Mouse (Mus musculus) kidney, postnatal 0 days (tissue): ENCODE data around the gene Il9r. TPM values are rescaled to one million over a fixed set of nuclear protein-coding genes. Genes with fewer than 3 reads are reported as not detected.

Source experiments
- ATAC-seq: fragments of 200-750 bp; cut with Nextera tagmentation; replicated peaks from 2 replicates; pipeline ENCODE4 v1.8.0; 2017; ENCODE audit warnings: low read depth, moderate number of reproducible peaks, moderate TSS enrichment, moderate library complexity; ENCODE audit not compliant: low FRiP score
- DNase-seq: peaks from one replicate; pipeline ENCODE4 v3.0.0-alpha.2; 2016; ENCODE audit warnings: low spot score
- H3K27ac ChIP-seq: fragments of 300-500 bp; sonication (generic); 2 replicates; pipeline ENCODE4 v1.5.1; 2014; ENCODE audit warnings: mild to moderate bottlenecking
- H3K27me3 ChIP-seq: fragments of 300-500 bp; sonication (generic); 2 replicates; pipeline ENCODE4 v1.6.1; 2014; ENCODE audit warnings: low read length, mixed read lengths; ENCODE audit not compliant: insufficient read depth
- H3K36me3 ChIP-seq: fragments of 300-500 bp; sonication (generic); 2 replicates; pipeline ENCODE4 v1.6.1; 2014; ENCODE audit warnings: low read length, mixed read lengths; ENCODE audit not compliant: insufficient read depth
- H3K4me1 ChIP-seq: fragments of 300-500 bp; sonication (generic); replicated peaks from 2 replicates; pipeline ENCODE4 v1.6.1; 2014; ENCODE audit warnings: antibody characterized with exemption, low read length, mixed read lengths; ENCODE audit not compliant: insufficient read depth
- H3K4me2 ChIP-seq: fragments of 300-500 bp; sonication (generic); 2 replicates; pipeline ENCODE4 v1.6.1; 2014; ENCODE audit warnings: mild to moderate bottlenecking, low read length, moderate library complexity, mixed read lengths
- H3K4me3 ChIP-seq: fragments of 300-500 bp; sonication (generic); replicated peaks from 2 replicates; pipeline ENCODE4 v1.5.1; 2014; ENCODE audit warnings: low read depth, low read length
- H3K9ac ChIP-seq: fragments of 300-500 bp; sonication (generic); 2 replicates; pipeline ENCODE4 v1.6.1; 2014; ENCODE audit warnings: low read depth, low read length
- H3K9me3 ChIP-seq: fragments of 300-500 bp; sonication (generic); replicated peaks from 2 replicates; pipeline ENCODE4 v1.6.1; 2016; ENCODE audit warnings: low read length, inconsistent platforms, mixed read lengths
- CTCF ChIP-seq: IDR thresholded peaks from 2 replicates; pipeline ENCODE4 v1.5.1; 2016; ENCODE audit warnings: antibody characterized with exemption, low read depth, mild to moderate bottlenecking, moderate library complexity
- WGBS: fragments of 180-500 bp; shearing (Covaris S2); extraction: QIAGEN DNeasy Blood & Tissue Kit; methylation state at CpG from one replicate; pipeline ENCODE4 v1.1.7; 2014; 5-methylcytosine and 5-hydroxymethylcytosine counted together
- polyA plus RNA-seq: library from polyadenylated mRNA; unstranded; fragments of >200 nt; fragmentation: Nextera tagmentation; extraction: Ambion mirVana; gene quantifications from 2 replicates; pipeline ENCODE4 v1.2.1, GENCODE M21; 2015

The Il9r gene
- polyA plus RNA-seq, 1 experiment from 2014 or later: not detected

GRCm38 (mm10) chr11:32142771-32143170 lies 57.3 kb downstream of the Il9r start:
- Histone ChIP-seq H3K4me3 (no peak overlapping the region), H3K36me3 (no peaks in the 10 kb centered on the region), H3K9me3 (no peaks in the 10 kb centered on the region), H3K27me3 (no peaks in the 10 kb centered on the region), H3K4me1 (0 out of 2 replicates have a peak, but pooled peaks cover 6% of the 10 kb centered on the region), H3K9ac (no peak overlapping the region), H3K27ac (no peak overlapping the region), H3K4me2 (no peak overlapping the region)
- no peak for TF ChIP-seq CTCF
- no peak for ATAC-seq
- WGBS: 75% methylated on average over 5 of the region's 5 CpGs
- DNase-seq: no peak

- H3K27me3 ChIP-seq: no peaks in the 10 kb centered on the region
- H3K27ac ChIP-seq: no peak overlapping the region
- 0 out of 2 replicates have a peak, but pooled peaks cover 6% of the 10 kb centered on the region for H3K4me1 ChIP-seq
- DNase-seq: no peak
- ATAC-seq: no peak
- no peak overlapping the region for H3K4me3 ChIP-seq
- no peak overlapping the region for H3K9ac ChIP-seq
- H3K9me3 ChIP-seq: no peaks in the 10 kb centered on the region
- no peak overlapping the region for H3K4me2 ChIP-seq
- no peak for TF ChIP-seq CTCF
- WGBS: 56% methylated on average over 15 of the region's 15 CpGs
- H3K36me3 ChIP-seq: no peaks in the 10 kb centered on the region
Measured at GRCm38 (mm10) chr11:32141627-32142586, 58.2 kb downstream of the Il9r start.

- Histone ChIP-seq H3K4me2 (no peak overlapping the region), H3K36me3 (no peaks in the 10 kb centered on the region), H3K9ac (no peak overlapping the region), H3K27ac (no peak overlapping the region), H3K27me3 (no peaks in the 10 kb centered on the region), H3K4me1 (0 out of 2 replicates have a peak, but pooled peaks cover 6% of the 10 kb centered on the region), H3K9me3 (no peaks in the 10 kb centered on the region), H3K4me3 (no peak overlapping the region)
- ATAC-seq: no peak
- DNase-seq: peak; percentile 65
- TF ChIP-seq CTCF: peak; percentile 88
- 14% methylated on average over 2 of the region's 2 CpGs for WGBS
Measured at GRCm38 (mm10) chr11:32141034-32141433, 59.0 kb downstream of the Il9r start.

GRCm38 (mm10) chr11:32139528-32139961 lies 60.5 kb downstream of the Il9r start:
- no peak overlapping the region for H3K9ac ChIP-seq
- H3K4me2 ChIP-seq: no peak overlapping the region
- H3K36me3 ChIP-seq: no peaks in the 10 kb centered on the region
- no peak overlapping the region for H3K27ac ChIP-seq
- no peaks in the 10 kb centered on the region for H3K9me3 ChIP-seq
- no peaks in the 10 kb centered on the region for H3K27me3 ChIP-seq
- H3K4me1 ChIP-seq: 0 out of 2 replicates have a peak, but pooled peaks cover 6% of the 10 kb centered on the region
- WGBS: 77% methylated on average over 6 of the region's 6 CpGs
- TF ChIP-seq CTCF: no peak
- no peak overlapping the region for H3K4me3 ChIP-seq
- no peak for ATAC-seq
- no peak for DNase-seq

GRCm38 (mm10) chr11:32138614-32138964 lies 61.5 kb downstream of the Il9r start:
- Histone ChIP-seq H3K27ac (peak overlapping the region; percentile 79; the same call in 1 of the 2 replicates), H3K4me3 (no peak overlapping the region), H3K9ac (no peak overlapping the region), H3K36me3 (no peaks in the 10 kb centered on the region), H3K4me2 (peak overlapping the region; percentile 27; the same call in 1 of the 2 replicates), H3K4me1 (0 out of 2 replicates have a peak, but pooled peaks cover 6% of the 10 kb centered on the region), H3K9me3 (no peaks in the 10 kb centered on the region), H3K27me3 (no peaks in the 10 kb centered on the region)
- 33% methylated on average over 9 of the region's 9 CpGs for WGBS
- DNase-seq: peak; percentile 44
- peak; percentile 69; the same call in 1 of the 2 replicates for ATAC-seq
- no peak for TF ChIP-seq CTCF

GRCm38 (mm10) chr11:32137719-32138613 lies 62.1 kb downstream of the Il9r start:
- Histone ChIP-seq H3K36me3 (no peaks in the 10 kb centered on the region), H3K4me2 (peak overlapping the region; percentile 27; the same call in 1 of the 2 replicates), H3K9ac (no peak overlapping the region), H3K9me3 (no peaks in the 10 kb centered on the region), H3K27me3 (no peaks in the 10 kb centered on the region), H3K4me1 (0 out of 2 replicates have a peak, but pooled peaks cover 6% of the 10 kb centered on the region), H3K27ac (peak overlapping the region; percentile 79), H3K4me3 (no peak overlapping the region)
- no peak for TF ChIP-seq CTCF
- ATAC-seq (peak; percentile 65; the same call in 1 of the 2 replicates), DNase-seq (peak; percentile 41)
- 24% methylated on average over 15 of the region's 15 CpGs for WGBS

Other genes with a start within 250 kb of the Il9r start
- gene 4930524B15Rik, start 234.7 kb downstream of the Il9r start, polyA plus RNA-seq: 0.10 and 0.18 TPM in 2 replicates
- 7.2 and 9.2 TPM in 2 replicates for gene Nsg2, start 199.8 kb downstream of the Il9r start, polyA plus RNA-seq
- 49.5 and 49.6 TPM in 2 replicates for gene Snrnp25, start 5.1 kb upstream of the Il9r start, polyA plus RNA-seq
- 49.3 and 55.0 TPM in 2 replicates for gene Rhbdf1, start 22.0 kb upstream of the Il9r start, polyA plus RNA-seq
- 31.6 and 33.0 TPM in 2 replicates for gene Mpg, start 26.2 kb upstream of the Il9r start, polyA plus RNA-seq
- gene Nprl3, start 67.4 kb upstream of the Il9r start, polyA plus RNA-seq: 36.9 and 44.2 TPM in 2 replicates
- 0.36 and 0.43 TPM in 2 replicates for gene Hba-x, start 76.1 kb upstream of the Il9r start, polyA plus RNA-seq
- 1,023 and 1,027 TPM in 2 replicates for gene Hba-a1, start 83.2 kb upstream of the Il9r start, polyA plus RNA-seq
- 0.87 and 0.92 TPM in 2 replicates for gene Hbq1b, start 86.7 kb upstream of the Il9r start, polyA plus RNA-seq
- 2,400 and 2,472 TPM in 2 replicates for gene Hba-a2, start 96.2 kb upstream of the Il9r start, polyA plus RNA-seq
- gene Hbq1a, start 99.8 kb upstream of the Il9r start, polyA plus RNA-seq: 0.37 TPM in 1 of 2 replicates, not detected in the other
- 6.6 TPM in 2 replicates for gene Sh3pxd2b, start 147.5 kb upstream of the Il9r start, polyA plus RNA-seq